Mouse (Mus musculus): ENCODE data around the gene Wdr31. TPM values are rescaled to one million over a fixed set of nuclear protein-coding genes. Genes with fewer than 3 reads are reported as not detected.

The Wdr31 gene
- 1 to 10 TPM in 1 of 2 experiments, not detected in 1; 1.5 TPM for total RNA-seq (2023)

DNA sequence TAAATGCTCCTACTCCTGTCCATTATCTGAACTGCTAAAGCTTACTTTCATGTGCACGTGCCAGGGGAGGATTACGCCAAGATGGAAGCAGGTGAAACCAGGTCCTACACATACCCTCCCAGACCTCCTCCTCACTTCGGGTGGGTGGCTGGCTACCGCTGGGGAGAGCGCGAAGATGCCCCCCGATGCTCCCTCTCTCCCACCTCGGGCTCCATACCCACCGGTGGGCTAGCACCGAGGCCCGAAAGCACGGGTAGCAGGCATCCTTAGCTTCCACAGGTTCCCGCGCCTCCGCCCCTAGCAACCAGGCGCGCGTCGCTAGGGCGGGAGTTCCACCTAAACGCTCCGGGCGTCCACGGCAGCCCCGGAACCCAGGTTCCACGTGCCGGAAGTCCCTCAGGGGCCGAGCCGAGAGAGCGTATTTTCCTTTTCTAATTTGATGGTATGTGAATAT, at the start of gene Wdr31:
Gene Wdr31 (minus strand): TSS at position 299 of the 454 bp plus-strand sequence.

DNA sequence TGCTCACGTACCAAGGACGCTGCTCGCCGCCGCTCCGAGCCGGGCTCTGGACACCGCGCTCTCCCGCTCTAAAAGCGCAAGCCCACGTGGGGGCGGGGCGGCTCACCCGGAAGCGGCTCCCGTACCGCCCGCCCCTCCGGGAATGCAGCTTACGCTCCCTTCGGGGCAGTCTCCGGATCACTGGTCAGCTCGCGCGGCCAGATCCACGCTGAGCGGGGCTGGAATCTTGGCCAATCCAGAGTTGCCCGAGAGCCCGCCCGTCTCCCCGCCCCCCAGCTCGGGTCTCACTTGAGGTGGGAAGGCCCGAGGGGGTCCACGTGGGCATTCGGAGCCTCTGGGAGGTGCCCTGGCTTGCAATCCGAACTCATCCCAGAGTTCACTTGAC, 49.1 kb upstream of the Wdr31 start, which contains the start of gene Alad:
Gene Alad (minus strand): TSS at position 70 of the 385 bp plus-strand sequence.

DNA sequence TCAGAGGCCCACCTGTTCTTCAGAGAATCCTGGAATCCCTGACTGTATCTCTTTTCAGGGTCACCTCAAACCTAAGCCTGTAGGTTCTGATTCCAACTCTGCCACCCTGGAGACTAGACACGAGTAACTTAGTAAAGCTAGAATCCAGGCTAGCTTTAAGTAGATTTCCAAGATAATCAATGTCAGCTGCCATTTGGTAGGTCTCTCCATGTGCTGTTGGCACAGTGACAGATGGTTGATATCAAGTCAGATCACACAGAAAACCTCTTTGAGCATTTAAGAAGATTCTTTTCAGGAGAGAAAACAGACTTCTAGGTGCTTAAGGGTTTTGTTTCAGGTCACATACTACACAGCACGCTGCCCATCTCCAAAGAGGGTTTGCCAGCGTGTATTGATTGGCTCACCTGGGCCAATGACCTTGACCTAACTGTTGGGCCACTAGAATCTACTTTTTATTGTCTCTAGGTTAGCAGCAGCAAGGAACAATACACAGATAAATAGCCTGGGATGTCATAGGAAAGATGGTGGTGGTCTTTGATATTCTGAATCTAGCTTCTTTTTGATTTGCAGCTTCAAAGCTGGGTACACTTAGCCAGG, 32.8 kb upstream of the Wdr31 start, which contains the start of gene Hdhd3:
Gene Hdhd3 (minus strand): TSS at position 94 of the 597 bp plus-strand sequence.

DNA sequence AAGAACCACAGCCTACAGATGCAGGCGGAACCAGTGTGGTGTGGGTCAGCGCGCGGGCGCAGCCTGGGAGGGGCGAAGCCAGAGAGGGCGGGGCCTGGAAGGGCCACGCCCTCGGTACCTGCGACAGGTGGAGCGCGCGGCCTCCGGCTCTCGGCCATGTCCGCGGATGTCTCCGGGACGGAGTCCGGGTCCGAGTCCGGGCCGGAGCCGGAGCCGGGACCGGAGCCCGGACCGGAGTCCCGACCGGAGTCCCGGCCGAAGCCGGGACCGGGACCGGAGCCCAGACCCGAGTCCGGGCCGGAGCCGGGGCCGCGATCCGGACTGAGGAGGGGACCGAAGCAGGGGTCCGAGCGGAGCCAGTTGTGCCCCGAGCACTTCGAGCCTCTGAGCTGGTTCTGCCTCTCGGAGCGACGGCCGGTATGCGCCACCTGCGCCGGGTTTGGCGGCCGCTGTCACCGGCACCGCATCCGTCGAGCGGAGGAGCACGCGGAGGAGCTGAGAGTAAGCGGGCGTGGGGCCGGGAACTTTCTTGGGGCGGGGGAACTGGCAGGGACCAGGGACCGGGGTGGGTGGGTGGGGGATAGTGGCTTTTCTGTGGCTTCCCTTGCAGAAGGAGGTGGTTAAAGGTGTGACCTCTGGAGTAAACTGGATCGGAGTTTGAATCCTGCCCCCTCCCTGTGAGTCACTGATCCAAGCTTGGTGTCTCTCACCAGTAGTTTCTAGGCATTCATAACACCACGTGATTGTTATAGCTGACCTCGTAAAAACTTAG, 9.4 kb upstream of the Wdr31 start, which contains the start of gene Bspry:
Gene Bspry (plus strand): TSS at position 117 of the 772 bp plus-strand sequence.

DNA sequence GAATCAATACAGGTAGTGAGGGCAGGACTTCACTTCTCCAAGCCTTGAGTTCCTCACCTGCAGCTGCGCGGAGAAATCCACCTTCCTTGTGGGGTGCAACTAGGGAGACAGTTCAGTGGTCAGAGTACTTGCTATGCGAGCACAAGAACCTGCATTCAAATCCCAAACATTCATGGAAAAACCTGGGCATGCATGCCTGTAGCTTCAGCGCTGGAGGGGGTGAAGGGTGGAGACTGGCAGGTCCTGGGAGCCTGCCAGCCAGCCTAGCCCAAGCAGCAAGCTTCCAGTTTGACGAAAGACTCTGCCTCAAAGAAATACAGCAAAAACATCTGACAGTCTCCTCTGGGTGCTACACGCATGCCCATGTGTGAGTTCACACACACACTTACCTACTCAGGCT, 35.6 kb downstream of the Wdr31 start, which contains the start of gene Rnf183:
Gene Rnf183 (minus strand): TSS at position 172 of the 400 bp plus-strand sequence.

DNA sequence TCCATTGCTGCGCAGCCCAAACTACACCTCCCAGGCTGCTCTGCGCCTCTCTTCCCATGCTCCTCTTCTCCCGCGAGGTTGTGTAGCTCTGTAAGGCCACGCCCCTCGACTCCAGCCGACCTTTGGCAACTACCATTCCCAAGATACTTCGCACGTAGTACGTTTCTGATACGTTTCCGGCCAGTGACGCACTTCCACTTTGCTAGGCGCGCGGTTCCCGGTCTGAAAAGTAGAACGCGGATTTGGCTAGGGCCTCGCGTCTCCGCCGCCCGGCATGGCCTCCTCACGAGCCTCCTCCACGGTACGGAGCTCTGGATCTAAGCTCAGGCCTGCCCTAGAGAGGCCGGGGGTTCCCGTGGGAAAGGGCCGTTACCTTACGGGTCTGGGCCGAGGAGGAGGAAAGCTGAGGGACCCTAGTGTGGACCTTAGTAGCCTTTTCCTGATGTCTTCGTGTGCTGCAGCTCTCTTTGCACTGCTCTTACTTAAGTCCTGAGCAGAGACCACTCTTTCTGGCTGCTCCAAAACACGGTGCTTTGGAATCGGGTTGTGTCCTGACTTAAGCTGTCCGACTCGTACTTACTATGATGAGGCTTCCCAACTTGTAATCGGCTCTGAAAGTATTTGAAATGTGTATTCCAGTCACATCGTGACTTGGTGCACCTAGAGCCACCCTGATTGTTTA, 62.0 kb downstream of the Wdr31 start, which contains the start of the genes Cdc26 and Prpf4:
Gene Cdc26 (minus strand): TSS at position 42 of the 682 bp plus-strand sequence.
Gene Prpf4 (plus strand): TSS at position 197 of the 682 bp plus-strand sequence.

Other genes with a start within 250 kb of the Wdr31 start
- not detected for gene Zfp37, start 239.8 kb downstream of the Wdr31 start, total RNA-seq (2023)
- 10 to 100 TPM; 51.4 to 57.8 TPM for gene Slc31a2, start 208.3 kb downstream of the Wdr31 start, total RNA-seq (2023)
- 10 to 100 TPM; 83.4 to 94.3 TPM for gene Fkbp15, start 110.3 kb downstream of the Wdr31 start, total RNA-seq (2023)
- 10 to 100 TPM; 12.1 to 13.3 TPM for gene Slc31a1, start 110.2 kb downstream of the Wdr31 start, total RNA-seq (2023)
- gene Cdc26, start 62.3 kb downstream of the Wdr31 start, total RNA-seq (2023) = 10 to 100 TPM; 36.9 to 41.2 TPM
- 1 to 10 TPM; 7.9 to 8.9 TPM for gene Prpf4, start 62.1 kb downstream of the Wdr31 start, total RNA-seq (2023)
- not detected for gene Rnf183, start 35.6 kb downstream of the Wdr31 start, total RNA-seq (2023)
- under 1 TPM; 0.42 to 0.82 TPM for gene Bspry, start 9.2 kb upstream of the Wdr31 start, total RNA-seq (2023)
- gene Hdhd3, start 32.6 kb upstream of the Wdr31 start, total RNA-seq (2023) = 1 to 10 TPM; 1.1 to 1.2 TPM
- gene Alad, start 49.0 kb upstream of the Wdr31 start, total RNA-seq (2023) = 10 to 100 TPM; 12.3 to 32.6 TPM
- 10 to 100 TPM; 16.3 to 21.8 TPM for gene Pole3, start 54.2 kb upstream of the Wdr31 start, total RNA-seq (2023)
- under 1 TPM in 1 of 2 experiments, not detected in 1; 0.38 TPM for gene 4933430I17Rik, start 54.5 kb upstream of the Wdr31 start, total RNA-seq (2023)
- gene Rgs3, start 89.0 kb upstream of the Wdr31 start, total RNA-seq (2023) = 10 to 100 TPM; 78.1 to 86.0 TPM